ENCODE assay signal across 21 mouse cellular contexts in the genomic region with DNA sequence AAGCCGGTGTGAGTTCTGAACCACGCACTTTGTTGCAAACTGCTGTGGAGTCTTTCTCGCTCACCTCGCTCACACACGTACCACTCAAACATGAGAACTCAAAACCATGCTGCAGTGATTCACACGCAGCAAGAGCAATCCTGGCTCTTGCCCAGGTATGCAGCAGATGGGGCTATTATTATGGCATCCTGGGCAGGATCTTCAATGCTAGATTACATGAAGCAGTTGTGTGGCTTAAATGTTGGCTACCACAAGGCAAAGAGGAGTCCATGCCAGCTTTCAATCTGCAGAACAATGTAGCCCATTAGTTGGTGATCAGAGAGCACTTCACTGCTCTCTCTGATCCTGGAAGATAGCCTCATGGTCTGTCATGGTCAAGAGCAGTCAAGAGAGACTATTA.
A peak's percentile ranks its signal among the peaks of the same experiment; 100 is the strongest.
DNase-seq lines count a peak whose midpoint lies in the region; ATAC-seq lines count a peak whose summit lies in the region.
"Had no signal": no experiment of that assay in that cellular context is flagged by ENCODE, and none has a peak within 500 bp of the region (broad histone marks: within the 10 kb centered on the region; RNA-seq: fewer than 3 reads in every experiment).

No protein-coding gene starts in this region.

- no peak for ATAC-seq in megakaryocyte, adult 5-6 weeks (ENCODE audit: poor library complexity, severe bottlenecking)
- ATAC-seq: activated CD4-positive, CD25-positive, alpha-beta regulatory T cell, adult 4 months; forebrain, embryonic 16.5 days; inflammation-experienced regulatory T-cells, adult 6 months had no signal

- DNase-seq in layer of hippocampus, adult 11-12 months (ENCODE audit: low spot score), result peak; percentile 26
- DNase-seq in layer of hippocampus, postnatal 10 days (ENCODE audit: low spot score in 2 of 2), result no peak
- DNase-seq in NIH3T3 (ENCODE audit: low read depth), result peak; percentile 68
- DNase-seq in cerebellum, adult 11-12 months, result peak; percentile 76
- peak; percentile 84 to 86 for DNase-seq in cerebellum, postnatal 10 days
- DNase-seq in spleen, postnatal 36 days (ENCODE audit: low spot score in 2 of 2), result no peak
- DNase-seq in thymus, postnatal 0 days (ENCODE audit: low spot score), result no peak
- DNase-seq: adrenal gland, postnatal 10 days; B cell, adult 2 months; gastrocnemius, postnatal 14 days; heart, adult 2 months; kidney, adult 18-20 months; lung, postnatal 36 days; midbrain, embryonic 14.5 days; right cerebral cortex, adult 18-20 months; right cerebral cortex, postnatal 4 days; thymus, postnatal 4 days had no signal

Comparison
In these comparisons a context has a peak if more than half of its experiments do, and no peak if none do; other contexts are left out.
1. DNase-seq: peak in layer of hippocampus, adult 11-12 months (single experiment), NIH3T3 (single experiment), cerebellum, adult 11-12 months (single experiment) and cerebellum, postnatal 10 days (2 of 2); none in layer of hippocampus, postnatal 10 days (0 of 2), spleen, postnatal 36 days (0 of 2) and thymus, postnatal 0 days (single experiment).